Mouse (Mus musculus): ENCODE data around the gene Foxd3.

GRCm38 (mm10) chr4:99662431-99662830, 6.3 kb downstream of the Foxd3 start:
- TF ChIP-seq CTCF (IDR thresholded peaks at IDR 0.05; ENCODE audit: low read depth, low read length) (no peak), EP300 (IDR thresholded peaks at IDR 0.05; ENCODE audit: insufficient read depth, low read depth, low read length) (no peak)

Data from ES-Bruce4 (cell line).